Mouse (Mus musculus) liver, embryonic 14.5 days (tissue): Measurements from ENCODE around the gene Pecr. TPM values are rescaled to one million over a fixed set of nuclear protein-coding genes. Genes with fewer than 3 reads are reported as not detected.

Experiments
- ATAC-seq: fragments of 200-750 bp; cut with Nextera tagmentation; 2 replicates; pipeline ENCODE4 v1.8.0; 2017; ENCODE audit warnings: moderate number of reproducible peaks, mild to moderate bottlenecking, moderate library complexity; ENCODE audit not compliant: insufficient read depth
- DNase-seq, 3 experiments: peaks; one replicate each; pipeline ENCODE4 v3.0.0-alpha.2; 2012 to 2013; ENCODE audit warnings: low read depth in 3 of 3, low spot score in 3 of 3
- H3K27ac ChIP-seq: fragments of 300-500 bp; sonication (generic); 2 replicates; pipeline ENCODE4 v1.5.1; 2014; ENCODE audit warnings: moderate library complexity, mild to moderate bottlenecking, control low read depth, inconsistent platforms
- H3K27me3 ChIP-seq: fragments of 300-500 bp; sonication (generic); 2 replicates; pipeline ENCODE4 v1.6.1; 2014; ENCODE audit warnings: mild to moderate bottlenecking, low read length, moderate library complexity; ENCODE audit not compliant: control insufficient read depth, insufficient read depth
- H3K36me3 ChIP-seq: fragments of 300-500 bp; sonication (generic); replicated peaks from 2 replicates; pipeline ENCODE4 v1.6.1; 2014; ENCODE audit warnings: low read depth; ENCODE audit not compliant: control insufficient read depth, insufficient read depth
- H3K4me1 ChIP-seq, 2 experiments: fragments of 200-500 bp in 1 of 2; fragments of 300-500 bp in 1 of 2; sonication (generic) in 1 of 2; replicated peaks; 2 replicates each; pipeline ENCODE4 v1.6.1; 2012 to 2014; ENCODE audit warnings: antibody characterized with exemption in 1 of 2, inconsistent platforms in 1 of 2, low read length in 1 of 2; ENCODE audit not compliant: control insufficient read depth in 2 of 2, insufficient read depth in 2 of 2
- H3K4me2 ChIP-seq: fragments of 300-500 bp; sonication (generic); 2 replicates; pipeline ENCODE4 v1.6.1; 2014; ENCODE audit warnings: low read depth, mild to moderate bottlenecking, control low read depth, moderate library complexity
- H3K4me3 ChIP-seq, 2 experiments: fragments of 200-500 bp in 1 of 2; fragments of 300-500 bp in 1 of 2; sonication (generic) in 1 of 2; 2 replicates each; pipeline ENCODE4 v1.5.1; 2012 to 2014; ENCODE audit warnings: low read depth in 2 of 2, low read length in 2 of 2, mild to moderate bottlenecking in 2 of 2, control low read depth in 1 of 2, inconsistent platforms in 1 of 2, moderate library complexity in 1 of 2; ENCODE audit not compliant: insufficient read depth in 1 of 2
- H3K9ac ChIP-seq: fragments of 300-500 bp; sonication (generic); replicated peaks from 2 replicates; pipeline ENCODE4 v1.6.1; 2014; ENCODE audit warnings: mild to moderate bottlenecking, control low read depth, moderate library complexity
- H3K9me3 ChIP-seq: fragments of 300-500 bp; sonication (generic); 2 replicates; pipeline ENCODE4 v1.6.1; 2016; ENCODE audit warnings: low read length, mixed read lengths; ENCODE audit not compliant: control insufficient read depth
- CTCF ChIP-seq: IDR thresholded peaks from 2 replicates; pipeline ENCODE4 v1.5.1; 2016; ENCODE audit warnings: antibody characterized with exemption, low read depth, control low read depth
- EP300 ChIP-seq: IDR thresholded peaks from 2 replicates; pipeline ENCODE4 v1.6.1; 2016; ENCODE audit warnings: antibody characterized with exemption, low read depth
- WGBS: fragments of 180-500 bp; shearing (Covaris S2); extraction: QIAGEN DNeasy Blood & Tissue Kit; methylation state at CpG from one replicate; pipeline ENCODE4 v1.1.7; 2014; ENCODE audit not compliant: insufficient replicate concordance; 5-methylcytosine and 5-hydroxymethylcytosine counted together
- polyA plus RNA-seq, 2 experiments: library from polyadenylated mRNA; depleted of rRNA in 1 of 2; stranded (reverse) in 1 of 2; unstranded in 1 of 2; fragments of >200 nt; fragmentation: Nextera tagmentation in 1 of 2; extraction: Ambion mirVana in 1 of 2; gene quantifications; 2 replicates each; pipeline versions ENCODE4 v1.2.1 to v1.2.3; 2012 to 2014

Pecr gene
- polyA plus RNA-seq, 2 experiments, result 23.1 to 40.2 TPM

DNA sequence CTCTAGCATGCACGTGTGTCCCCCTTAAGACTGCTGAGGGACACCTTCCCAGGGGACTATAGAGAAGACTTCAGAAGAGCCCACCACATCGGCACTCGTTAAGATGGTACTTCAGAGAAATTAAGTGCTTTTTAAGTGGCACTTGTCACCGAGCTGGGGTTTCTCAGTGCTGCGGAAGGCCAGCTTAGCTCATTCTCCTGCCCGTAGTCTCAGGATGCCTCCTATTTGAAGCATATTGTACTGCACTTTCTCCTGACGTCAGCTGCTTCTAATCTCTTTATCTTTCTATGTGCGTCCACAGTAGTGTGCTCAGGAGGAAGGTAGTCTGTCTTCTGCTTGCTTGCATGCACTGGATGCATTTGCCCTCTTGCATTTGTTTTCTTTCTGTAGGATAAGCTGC is 32.3 kb upstream of the Pecr start:
- H3K27me3 ChIP-seq, result no peaks in the 10 kb centered on the region
- H3K9me3 ChIP-seq, result no peaks in the 10 kb centered on the region
- H3K9ac ChIP-seq, result no peak overlapping the region
- H3K4me2 ChIP-seq, result no peak overlapping the region
- no peak overlapping the region for H3K27ac ChIP-seq
- H3K4me1 ChIP-seq, result no peaks in the 10 kb centered on the region; a peak in 1 of 4 replicates
- DNase-seq, result no peak
- H3K36me3 ChIP-seq, result no peaks in the 10 kb centered on the region; the same call in 1 of the 2 replicates
- ATAC-seq, result no peak
- TF ChIP-seq EP300 (no peak), CTCF (no peak)
- no peak overlapping the region for H3K4me3 ChIP-seq
- 72% methylated on average over 8 of the region's 8 CpGs for WGBS

- no peak overlapping the region for H3K27ac ChIP-seq
- H3K4me1 ChIP-seq, result no peaks in the 10 kb centered on the region; a peak in 1 of 4 replicates
- DNase-seq (no peak), ATAC-seq (no peak)
- H3K36me3 ChIP-seq, result no peaks in the 10 kb centered on the region; the same call in 1 of the 2 replicates
- H3K4me3 ChIP-seq, result no peak overlapping the region
- WGBS, result 79% methylated on average over 4 of the region's 4 CpGs
- no peak overlapping the region for H3K9ac ChIP-seq
- H3K27me3 ChIP-seq, result no peaks in the 10 kb centered on the region
- H3K9me3 ChIP-seq, result no peaks in the 10 kb centered on the region
- TF ChIP-seq EP300, result no peak
- no peak for TF ChIP-seq CTCF
- H3K4me2 ChIP-seq, result no peak overlapping the region
Measured at GRCm38 (mm10) chr1:72315447-72315846, 31.3 kb upstream of the Pecr start.

DNA sequence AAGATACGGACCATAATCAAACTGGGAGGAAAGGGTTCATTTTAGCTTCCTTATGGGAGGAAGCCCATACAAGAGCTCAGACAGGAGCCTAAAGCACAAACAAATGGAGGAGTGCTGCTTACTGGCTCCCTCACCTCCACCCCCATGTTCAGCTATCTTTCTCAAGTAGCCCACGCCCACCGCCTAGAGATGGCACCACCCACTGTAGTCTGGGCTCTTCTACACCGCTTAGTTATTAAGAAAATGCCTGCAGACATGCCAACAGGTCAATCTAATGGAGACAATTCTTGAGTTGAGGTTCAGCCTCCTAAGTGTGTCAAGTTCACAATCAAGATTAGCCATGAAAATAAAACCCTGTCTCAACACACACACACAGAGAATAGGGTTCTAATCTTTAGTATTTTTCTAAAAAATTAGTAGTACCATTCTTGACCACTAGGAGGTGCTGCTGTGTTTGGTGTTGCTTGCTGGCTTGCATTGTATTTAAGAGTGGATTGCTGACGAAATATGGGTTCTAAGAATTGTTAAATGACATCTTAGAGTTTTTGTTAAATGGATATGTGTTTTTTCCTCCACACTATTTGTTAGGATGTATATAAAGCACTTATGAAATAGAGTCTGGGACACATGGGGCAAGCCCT is 29.4 kb upstream of the Pecr start:
- Histone ChIP-seq H3K9ac (no peak overlapping the region), H3K9me3 (no peaks in the 10 kb centered on the region), H3K4me3 (no peak overlapping the region), H3K4me2 (no peak overlapping the region), H3K4me1 (peaks cover 0 to 2% of the 10 kb centered on the region in 2 experiments; a peak in 1 of 4 replicates), H3K27ac (no peak overlapping the region), H3K27me3 (no peaks in the 10 kb centered on the region), H3K36me3 (no peaks in the 10 kb centered on the region)
- no peak for TF ChIP-seq EP300
- peak; percentile 72 for TF ChIP-seq CTCF
- peak in 1 of 3 experiments; percentile 31 for DNase-seq
- no peak for ATAC-seq
- WGBS, result 52% methylated on average over 5 of the region's 5 CpGs

- WGBS, result 79% methylated on average over 9 of the region's 9 CpGs
- no peak for ATAC-seq
- TF ChIP-seq EP300, result no peak
- no peak for TF ChIP-seq CTCF
Measured at GRCm38 (mm10) chr1:72312701-72313398, 28.7 kb upstream of the Pecr start.

GRCm38 (mm10) chr1:72309744-72310424 is 25.8 kb upstream of the Pecr start:
- ATAC-seq, result no peak
- DNase-seq, result no peak
- Histone ChIP-seq H3K4me1 (peaks cover 0 to 6% of the 10 kb centered on the region in 2 experiments; a peak in 2 of 4 replicates), H3K27me3 (no peaks in the 10 kb centered on the region), H3K4me3 (no peak overlapping the region), H3K4me2 (no peak overlapping the region), H3K36me3 (no peaks in the 10 kb centered on the region), H3K27ac (no peak overlapping the region), H3K9me3 (no peaks in the 10 kb centered on the region), H3K9ac (no peak overlapping the region)
- WGBS, result 81% methylated on average over 6 of the region's 6 CpGs
- TF ChIP-seq CTCF, result no peak
- TF ChIP-seq EP300, result no peak

More at GRCm38 (mm10) chr1:72312701-72313398, 28.7 kb upstream of the Pecr start:
- no peaks in the 10 kb centered on the region for H3K9me3 ChIP-seq
- no peaks in the 10 kb centered on the region for H3K36me3 ChIP-seq
- H3K4me3 ChIP-seq, result no peak overlapping the region
- no peak overlapping the region for H3K9ac ChIP-seq
- no peak overlapping the region for H3K27ac ChIP-seq
- peaks cover 0 to 4% of the 10 kb centered on the region in 2 experiments; a peak in 2 of 4 replicates for H3K4me1 ChIP-seq
- no peak for DNase-seq
- H3K27me3 ChIP-seq, result no peaks in the 10 kb centered on the region
- H3K4me2 ChIP-seq, result no peak overlapping the region
